Mouse (Mus musculus) adrenal gland (tissue): ENCODE results near the gene Ubtd2.

Source experiments
- intact Hi-C: fragments of 180-260 bp; cut with DNase I; formaldehyde crosslinking; loops from one replicate; pipeline ENCODE4 v1.15.1; 2025

Ubtd2 gene

GRCm38 (mm10) chr11:32560015-32560770 lies 105.0 kb downstream of the Ubtd2 start:
- intact Hi-C loops = no loop called here

DNA sequence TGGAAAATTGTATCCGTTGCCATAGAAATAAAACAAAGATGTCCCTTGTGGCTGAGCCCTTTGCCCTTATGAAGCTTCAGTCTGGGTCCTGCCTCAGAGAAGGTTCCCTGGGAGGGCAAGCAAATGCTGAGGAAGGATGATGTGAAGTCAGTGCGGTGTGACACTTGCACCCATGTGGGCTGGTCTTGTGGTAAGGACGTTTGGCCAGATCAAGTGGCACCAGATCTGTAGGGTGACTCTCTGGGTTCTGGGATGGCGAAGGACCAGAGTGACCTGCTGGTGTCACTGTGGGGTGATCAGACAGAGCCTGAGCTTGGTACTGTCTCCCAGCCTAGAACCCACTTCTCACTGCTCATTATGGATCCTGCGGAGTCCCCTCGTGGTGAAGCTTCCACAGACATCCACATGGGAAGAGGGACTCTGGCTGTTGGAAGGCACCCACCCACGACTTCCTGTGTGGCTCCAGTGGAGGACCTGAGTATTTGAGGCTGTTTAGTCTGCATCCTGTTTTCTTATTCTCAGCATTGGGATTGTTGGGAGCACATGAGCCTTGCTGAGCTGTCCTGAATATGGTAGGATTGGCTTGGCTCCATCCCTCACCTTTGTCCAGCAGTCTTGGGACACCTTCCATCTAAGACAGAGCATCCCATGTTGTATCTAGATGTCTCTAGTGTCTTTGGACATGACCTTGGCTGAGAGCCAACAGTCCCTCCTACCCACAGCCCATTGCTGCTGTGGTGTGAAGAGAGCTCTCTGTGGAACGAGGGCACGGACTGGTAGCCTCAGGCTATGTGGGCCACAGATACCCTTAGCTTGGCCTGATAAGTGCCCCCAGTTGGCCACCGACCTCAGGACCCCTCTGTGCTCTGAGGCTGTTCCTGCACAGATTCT lies 106.5 kb downstream of the Ubtd2 start:
- intact Hi-C loops = no loop called here

GRCm38 (mm10) chr11:32562706-32563105 lies 107.5 kb downstream of the Ubtd2 start:
- intact Hi-C loops = no loop called here

- intact Hi-C loops = no loop called here
Observed at GRCm38 (mm10) chr11:32563660-32564059, 108.5 kb downstream of the Ubtd2 start.

- intact Hi-C loops = no loop called here
Observed at GRCm38 (mm10) chr11:32564629-32565028, 109.5 kb downstream of the Ubtd2 start.

- intact Hi-C loops = no loop called here
Observed at GRCm38 (mm10) chr11:32565088-32565487, 109.9 kb downstream of the Ubtd2 start.

- intact Hi-C loops = no loop called here
Observed at GRCm38 (mm10) chr11:32566184-32566583, 111.0 kb downstream of the Ubtd2 start.
